Mouse (Mus musculus) ES-Bruce4 (cell line): ENCODE results near the gene Tigit.

ENCODE experiments used
- CTCF ChIP-seq: IDR thresholded peaks from one replicate; pipeline ENCODE4 v1.8.1; 2011; ENCODE audit warnings: low read depth, low read length
- POLR2A ChIP-seq: IDR thresholded peaks from one replicate; pipeline ENCODE4 v1.8.1; 2011; ENCODE audit warnings: low read length; ENCODE audit not compliant: insufficient read depth

DNA sequence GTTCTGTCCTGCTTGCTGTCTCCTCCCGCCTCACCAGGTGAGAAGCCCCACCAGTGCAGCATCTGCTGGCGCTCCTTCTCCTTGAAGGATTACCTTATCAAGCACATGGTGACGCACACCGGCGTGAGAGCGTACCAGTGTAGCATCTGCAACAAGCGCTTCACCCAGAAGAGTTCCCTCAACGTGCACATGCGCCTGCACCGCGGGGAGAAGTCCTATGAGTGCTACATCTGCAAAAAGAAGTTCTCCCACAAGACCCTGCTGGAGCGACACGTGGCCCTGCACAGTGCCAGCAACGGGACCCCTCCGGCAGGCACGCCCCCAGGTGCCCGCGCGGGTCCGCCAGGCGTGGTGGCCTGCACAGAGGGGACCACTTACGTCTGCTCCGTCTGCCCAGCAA, 45.7 kb downstream of the Tigit start:
- no peak for TF ChIP-seq POLR2A
- no peak for TF ChIP-seq CTCF
